Mouse (Mus musculus) CH12.LX (cell line): ENCODE data around the gene Rasgrp3. TPM values are rescaled to one million over a fixed set of nuclear protein-coding genes. Genes with fewer than 3 reads are reported as not detected.

ENCODE experiments used
- DNase-seq: peaks from one replicate; pipeline ENCODE4 v3.0.0-alpha.2; 2013; ENCODE audit errors: extremely low read depth
- H3K27ac ChIP-seq: 2 replicates; pipeline ENCODE4 v1.5.1; 2012; ENCODE audit warnings: low read depth, mild to moderate bottlenecking, control low read depth, moderate library complexity; ENCODE audit not compliant: insufficient read depth
- H3K27me3 ChIP-seq: replicated peaks from 2 replicates; pipeline ENCODE3; 2012; ENCODE audit warnings: inconsistent platforms
- H3K36me3 ChIP-seq, 2 experiments: replicated peaks in 1 of 2; 2 replicates each; pipeline versions ENCODE3 to v1.6.1; 2012; ENCODE audit warnings: inconsistent platforms in 1 of 2, low read length in 1 of 2, mild to moderate bottlenecking in 1 of 2, mixed read lengths in 1 of 2, moderate library complexity in 1 of 2; ENCODE audit not compliant: control insufficient read depth in 1 of 2, insufficient read depth in 1 of 2
- H3K4me1 ChIP-seq, 2 experiments: 2 replicates each; pipeline ENCODE4 v1.6.1; 2012; ENCODE audit warnings: inconsistent platforms in 1 of 2, moderate library complexity in 1 of 2; ENCODE audit not compliant: insufficient read depth in 2 of 2, control insufficient read depth in 1 of 2
- H3K4me2 ChIP-seq: 2 replicates; pipeline ENCODE4 v1.6.1; 2012; ENCODE audit warnings: low read depth, mild to moderate bottlenecking, control low read depth; ENCODE audit not compliant: poor library complexity, insufficient read depth, severe bottlenecking
- H3K4me3 ChIP-seq, 3 experiments: fragments of 150-350 bp in 1 of 3; sonication (generic) in 1 of 3; replicated peaks in 1 of 3; 2 replicates each; pipeline versions ENCODE3 to v1.5.1; 2011 to 2012; ENCODE audit warnings: low read depth in 2 of 3, low read length in 2 of 3, mild to moderate bottlenecking in 2 of 3, moderate library complexity in 2 of 3, control low read depth in 1 of 3, improper control_type of control experiment in 1 of 3, inconsistent platforms in 1 of 3, mixed read lengths in 1 of 3; ENCODE audit not compliant: poor library complexity in 1 of 3
- H3K79me2 ChIP-seq: replicated peaks from 2 replicates; pipeline ENCODE4 v1.6.1; 2012; ENCODE audit warnings: mild to moderate bottlenecking, moderate library complexity; ENCODE audit not compliant: control insufficient read depth, poor library complexity, insufficient read depth, severe bottlenecking; ENCODE audit errors: extremely low read depth
- H3K9ac ChIP-seq: 2 replicates; pipeline ENCODE4 v1.6.1; 2012; ENCODE audit warnings: low read depth, mild to moderate bottlenecking, control low read depth, moderate library complexity; ENCODE audit not compliant: insufficient read depth
- H3K9me3 ChIP-seq: replicated peaks from 2 replicates; pipeline ENCODE3; 2012; ENCODE audit warnings: low read length, inconsistent platforms, mixed read lengths
- BHLHE40 ChIP-seq: IDR thresholded peaks from 2 replicates; pipeline ENCODE4 v1.6.1; 2011; ENCODE audit warnings: mild to moderate bottlenecking, low read depth, low read length, improper control_type of control experiment
- CTCF ChIP-seq, 2 experiments: IDR thresholded peaks in 1 of 2; conservative IDR thresholded peaks in 1 of 2; 2 replicates each; pipeline ENCODE4 v1.5.1; 2011 to 2012; ENCODE audit warnings: low read depth in 2 of 2, low read length in 2 of 2, improper control_type of control experiment in 1 of 2, inconsistent platforms in 1 of 2, mild to moderate bottlenecking in 1 of 2, moderate library complexity in 1 of 2
- E2F4 ChIP-seq: IDR thresholded peaks from 2 replicates; pipeline ENCODE4 v1.6.1; 2011; ENCODE audit warnings: low read depth, low read length, improper control_type of control experiment; ENCODE audit not compliant: insufficient replicate concordance
- ELF1 ChIP-seq: IDR thresholded peaks from 2 replicates; pipeline ENCODE4 v1.6.1; 2014; ENCODE audit warnings: low read depth, mild to moderate bottlenecking, inconsistent platforms, low read length, improper control_type of control experiment
- EP300 ChIP-seq: IDR thresholded peaks from 2 replicates; pipeline ENCODE4 v1.6.1; 2011; ENCODE audit warnings: low read length, improper control_type of control experiment
- IRF4 ChIP-seq: IDR thresholded peaks from 2 replicates; pipeline ENCODE4 v1.6.1; 2014; ENCODE audit warnings: low read depth, mild to moderate bottlenecking, inconsistent platforms, low read length, improper control_type of control experiment
- JUND ChIP-seq: conservative IDR thresholded peaks from 2 replicates; pipeline ENCODE4 v1.6.1; 2011; ENCODE audit warnings: low read depth, low read length, improper control_type of control experiment
- MAFK ChIP-seq: IDR thresholded peaks from 2 replicates; pipeline ENCODE4 v1.6.1; 2011; ENCODE audit warnings: low read length, improper control_type of control experiment; ENCODE audit not compliant: insufficient replicate concordance
- MAX ChIP-seq: IDR thresholded peaks from 2 replicates; pipeline ENCODE4 v1.6.1; 2011; ENCODE audit warnings: low read length, improper control_type of control experiment
- MAZ ChIP-seq: IDR thresholded peaks from 2 replicates; pipeline ENCODE4 v1.6.1; 2012; ENCODE audit warnings: low read depth, mild to moderate bottlenecking, inconsistent platforms, low read length, improper control_type of control experiment, moderate library complexity
- MXI1 ChIP-seq: IDR thresholded peaks from 2 replicates; pipeline ENCODE4 v1.6.1; 2011; ENCODE audit warnings: mild to moderate bottlenecking, low read depth, low read length, improper control_type of control experiment
- NELFE ChIP-seq: IDR thresholded peaks from 2 replicates; pipeline ENCODE4 v1.6.1; 2011; ENCODE audit warnings: low read depth, low read length, improper control_type of control experiment
- NRF1 ChIP-seq: IDR thresholded peaks from 2 replicates; pipeline ENCODE4 v1.6.1; 2014; ENCODE audit warnings: low read depth, mild to moderate bottlenecking, inconsistent platforms, low read length, improper control_type of control experiment, moderate library complexity
- POLR2A ChIP-seq: IDR thresholded peaks from 2 replicates; pipeline ENCODE4 v1.6.1; 2011; ENCODE audit warnings: low read depth, mild to moderate bottlenecking, improper control_type of control experiment, low read length
- POLR2AphosphoS2 ChIP-seq: IDR thresholded peaks from 2 replicates; pipeline ENCODE4 v1.6.1; 2011; ENCODE audit warnings: low read depth, low read length, improper control_type of control experiment
- RAD21 ChIP-seq: IDR thresholded peaks from 2 replicates; pipeline ENCODE4 v1.6.1; 2011; ENCODE audit warnings: low read depth, mild to moderate bottlenecking, low read length, improper control_type of control experiment, moderate library complexity
- RCOR1 ChIP-seq: conservative IDR thresholded peaks from 2 replicates; pipeline ENCODE4 v1.6.1; 2012; ENCODE audit warnings: low read depth, mild to moderate bottlenecking, inconsistent platforms, low read length, improper control_type of control experiment
- SMC3 ChIP-seq: IDR thresholded peaks from 2 replicates; pipeline ENCODE4 v1.6.1; 2011; ENCODE audit warnings: low read depth, low read length, improper control_type of control experiment
- TCF12 ChIP-seq: IDR thresholded peaks from 2 replicates; pipeline ENCODE4 v1.6.1; 2014; ENCODE audit warnings: low read depth, mild to moderate bottlenecking, inconsistent platforms, low read length, improper control_type of control experiment
- USF1 ChIP-seq: IDR thresholded peaks from 2 replicates; pipeline ENCODE4 v1.6.1; 2014; ENCODE audit warnings: low read depth, mild to moderate bottlenecking, inconsistent platforms, low read length, improper control_type of control experiment
- ZC3H11A ChIP-seq: IDR thresholded peaks from 2 replicates; pipeline ENCODE4 v1.6.1; 2012; ENCODE audit warnings: low read depth, mild to moderate bottlenecking, inconsistent platforms, low read length, improper control_type of control experiment
- ZMIZ1 ChIP-seq: IDR thresholded peaks from 2 replicates; pipeline ENCODE4 v1.6.1; 2012; ENCODE audit warnings: low read depth, mild to moderate bottlenecking, inconsistent platforms, low read length, improper control_type of control experiment
- dilution Hi-C: fragments of 300-500 bp; cut with MboI; formaldehyde crosslinking; loops from 2 replicates; pipeline ENCODE4 v1.14.3; 2020; ENCODE audit warnings: low sequenced_read_pairs; ENCODE audit not compliant: extremely low pct_unique_long_range_greater_than_20kb, extremely low pct_ligation_motif_present
- in situ Hi-C: fragments of 300-500 bp; cut with MboI; formaldehyde crosslinking; loops from 3 replicates; pipeline ENCODE4 v1.14.3; 2019; ENCODE audit warnings: low sequenced_read_pairs, low pct_ligation_motif_present, low pct_unique_long_range_greater_than_20kb, mixed read lengths
- polyA plus RNA-seq: library from polyadenylated mRNA; unstranded; fragments of >175 nt; gene quantifications from 2 replicates; pipeline ENCODE4 v1.2.1, GENCODE M21; 2012; ENCODE audit warnings: low read depth; ENCODE audit not compliant: insufficient read length
- total RNA-seq, 2 experiments: library from RNA; depleted of rRNA; stranded (reverse); fragments of 300-350 nt in 1 of 2; fragments of >200 nt in 1 of 2; gene quantifications; 2 replicates each; pipeline ENCODE4 v1.2.3; 2012 to 2014

Rasgrp3 gene
- total and polyA plus RNA-seq, 3 experiments: 79.6 to 164 (median 161) TPM

- dilution Hi-C loops: no loop called here
- no peak for DNase-seq
- TF ChIP-seq MAZ: no peak
- TF ChIP-seq, all 38 proteins: peak for 0
- H3K36me3 ChIP-seq: peaks cover 0 to 1% of the 10 kb centered on the region in 2 experiments
- H3K79me2 ChIP-seq: peaks cover 23% of the 10 kb centered on the region
- peaks cover 9% of the 10 kb centered on the region for H3K9me3 ChIP-seq
- H3K4me2 ChIP-seq: no peak overlapping the region
- no peak overlapping the region for H3K9ac ChIP-seq
- H3K4me1 ChIP-seq: peaks cover 9 to 20% of the 10 kb centered on the region in 2 experiments
- peak overlapping the region; percentile 8; the same call in 1 of the 2 replicates for H3K27ac ChIP-seq
- in situ Hi-C loops: no loop called here
- H3K4me3 ChIP-seq: no peak overlapping the region
- H3K27me3 ChIP-seq: no peaks in the 10 kb centered on the region
These were observed 27.9 kb downstream of the Rasgrp3 start for GRCm38 (mm10) chr17:75463645-75464044.

GRCm38 (mm10) chr17:75464331-75464982 is 28.8 kb downstream of the Rasgrp3 start:
- H3K4me1 ChIP-seq: peaks cover 9 to 25% of the 10 kb centered on the region in 2 experiments
- TF ChIP-seq POLR2A: peak; percentile 10; the same call in 1 of the 2 replicates
- TF ChIP-seq EP300: no peak
- no peak for TF ChIP-seq TCF12
- no peak for TF ChIP-seq NELFE
- TF ChIP-seq, all 38 proteins: peak for 1
- peak overlapping the region; percentile 80 for H3K4me2 ChIP-seq
- peaks cover 31% of the 10 kb centered on the region for H3K79me2 ChIP-seq
- peak overlapping the region; percentile 70 to 83 (median 72) for H3K4me3 ChIP-seq
- no peak for DNase-seq
- peak overlapping the region; percentile 98 for H3K27ac ChIP-seq
- peaks cover 9% of the 10 kb centered on the region for H3K9me3 ChIP-seq
- peaks cover 0 to 2% of the 10 kb centered on the region in 2 experiments for H3K36me3 ChIP-seq
- in situ Hi-C loops (no loop called here), dilution Hi-C loops (no loop called here)
- no peaks in the 10 kb centered on the region for H3K27me3 ChIP-seq
- H3K9ac ChIP-seq: peak overlapping the region; percentile 99

DNA sequence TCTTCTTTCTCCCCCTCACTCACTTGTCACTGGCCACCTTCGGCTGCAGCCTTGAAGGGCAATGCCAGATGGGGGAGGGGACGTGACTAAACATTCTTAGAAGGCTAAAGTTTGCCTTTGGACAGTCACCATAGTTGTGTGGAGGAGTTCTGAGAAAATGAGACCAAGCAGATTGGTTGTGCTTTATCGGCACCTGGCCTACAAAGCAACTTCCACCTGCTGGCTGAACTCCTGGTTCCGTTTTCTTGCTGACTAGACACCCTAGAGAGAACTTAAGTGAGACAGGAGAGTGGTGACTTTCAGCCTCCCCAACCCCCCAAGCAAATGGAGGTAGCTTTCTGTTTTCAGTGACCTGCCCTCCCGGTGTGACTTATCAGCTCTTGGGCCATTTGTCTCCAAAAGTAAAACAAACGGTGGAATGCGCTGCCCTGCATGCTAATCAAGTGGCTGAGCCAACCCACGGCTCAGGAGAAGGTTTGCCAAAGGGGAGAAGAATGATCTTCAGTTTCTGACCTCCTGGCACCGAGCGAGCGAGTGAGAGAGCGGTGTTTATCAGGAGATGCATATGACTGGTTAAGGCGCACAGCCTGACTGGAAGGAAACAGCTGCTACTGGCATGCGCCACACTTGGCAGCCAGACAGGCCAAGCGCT is 29.4 kb downstream of the Rasgrp3 start:
- peak overlapping the region; percentile 99 for H3K9ac ChIP-seq
- peaks cover 38% of the 10 kb centered on the region for H3K79me2 ChIP-seq
- H3K9me3 ChIP-seq: peaks cover 7% of the 10 kb centered on the region
- peaks cover 0 to 8% of the 10 kb centered on the region in 2 experiments for H3K36me3 ChIP-seq
- H3K4me3 ChIP-seq: peak overlapping the region; percentile 70 to 83 (median 72)
- H3K27me3 ChIP-seq: no peaks in the 10 kb centered on the region
- in situ Hi-C loops (loop anchor here (5.0 kb wide), 1 partner anchor 42 kb away; no protein-coding TSS in a partner anchor), dilution Hi-C loops (no loop called here)
- peaks cover 9 to 32% of the 10 kb centered on the region in 2 experiments for H3K4me1 ChIP-seq
- peak; percentile 88 for DNase-seq
- peak overlapping the region; percentile 98 for H3K27ac ChIP-seq
- peak overlapping the region; percentile 80 for H3K4me2 ChIP-seq
- peak; percentile 59 for TF ChIP-seq POLR2A
- 0 out of 2 replicates have a peak, but pooled peaks have one; percentile 49 for TF ChIP-seq JUND
- peak; percentile 61; the same call in 1 of the 2 replicates for TF ChIP-seq NRF1
- TF ChIP-seq RAD21: no peak; the same call in none of the 2 replicates
- TF ChIP-seq ZC3H11A: no peak
- peak; percentile 35; the same call in 1 of the 2 replicates for TF ChIP-seq POLR2AphosphoS2
- peak; percentile 77 for TF ChIP-seq ZMIZ1
- TF ChIP-seq RCOR1: no peak
- peak; percentile 66; the same call in 1 of the 2 replicates for TF ChIP-seq MAX
- TF ChIP-seq E2F4: no peak
- peak; percentile 83 for TF ChIP-seq EP300
- peak; percentile 85 for TF ChIP-seq TCF12
- peak; percentile 97 for TF ChIP-seq MAFK
- no peak for TF ChIP-seq CTCF (conservative IDR thresholded peaks at IDR 0.05 in 1 of 2, IDR thresholded peaks at IDR 0.05 in 1 of 2; ENCODE audit: low read depth in 2 of 2, low read length in 2 of 2)
- TF ChIP-seq ELF1: peak; percentile 51; the same call in 1 of the 2 replicates
- TF ChIP-seq IRF4: peak; percentile 85
- TF ChIP-seq SMC3: 0 out of 2 replicates have a peak, but pooled peaks have one; percentile 19
- no peak for TF ChIP-seq USF1
- TF ChIP-seq BHLHE40: peak; percentile 92; the same call in 1 of the 2 replicates
- TF ChIP-seq NELFE: peak; percentile 46
- no peak for TF ChIP-seq MXI1
